Mouse (Mus musculus) E14TG2a.4 (cell line): ENCODE measurements around the gene Anapc5.

Experiments used
- H3K27me3 ChIP-seq: 2 replicates; pipeline ENCODE4 v1.6.1; 2014; ENCODE audit warnings: low read length, control low read depth; ENCODE audit not compliant: insufficient read depth
- H3K36me3 ChIP-seq: 2 replicates; pipeline ENCODE4 v1.6.1; 2014; ENCODE audit warnings: low read length, control low read depth; ENCODE audit not compliant: insufficient read depth
- H3K4me1 ChIP-seq: replicated peaks from 2 replicates; pipeline ENCODE4 v1.6.1; 2014; ENCODE audit warnings: low read depth, low read length, control low read depth
- H3K4me3 ChIP-seq: replicated peaks from 2 replicates; pipeline ENCODE4 v1.5.1; 2014; ENCODE audit warnings: mild to moderate bottlenecking, low read length
- H3K9me3 ChIP-seq: 2 replicates; pipeline ENCODE4 v1.6.1; 2014; ENCODE audit warnings: low read length, control low read depth
- CTCF ChIP-seq: conservative IDR thresholded peaks from 2 replicates; pipeline ENCODE4 v1.5.1; 2014; ENCODE audit warnings: low read length
- NANOG ChIP-seq: IDR thresholded peaks from 2 replicates; pipeline ENCODE4 v1.6.1; 2014; ENCODE audit warnings: borderline replicate concordance, low read length, mixed read lengths
- POU5F1 ChIP-seq: IDR thresholded peaks from 2 replicates; pipeline ENCODE4 v1.6.1; 2014; ENCODE audit warnings: low read length, borderline replicate concordance

The Anapc5 gene

GRCm38 (mm10) chr5:122832996-122833395 lies 11.9 kb upstream of the Anapc5 start:
- Histone ChIP-seq H3K4me1 (no peaks in the 10 kb centered on the region), H3K9me3 (no peaks in the 10 kb centered on the region), H3K4me3 (no peak overlapping the region), H3K27me3 (no peaks in the 10 kb centered on the region; the same call in 1 of the 2 replicates), H3K36me3 (no peaks in the 10 kb centered on the region)
- TF ChIP-seq POU5F1, result no peak
- no peak for TF ChIP-seq CTCF
- no peak for TF ChIP-seq NANOG

- Histone ChIP-seq H3K9me3 (no peaks in the 10 kb centered on the region), H3K36me3 (no peaks in the 10 kb centered on the region), H3K27me3 (no peaks in the 10 kb centered on the region; the same call in 1 of the 2 replicates), H3K4me3 (no peak overlapping the region), H3K4me1 (no peaks in the 10 kb centered on the region)
- TF ChIP-seq POU5F1 (no peak), CTCF (no peak), NANOG (no peak)
These were observed 11.4 kb upstream of the Anapc5 start for GRCm38 (mm10) chr5:122832536-122832935.

GRCm38 (mm10) chr5:122825099-122825498 lies 4.0 kb upstream of the Anapc5 start:
- no peaks in the 10 kb centered on the region for H3K9me3 ChIP-seq
- no peak for TF ChIP-seq CTCF
- H3K27me3 ChIP-seq, result no peaks in the 10 kb centered on the region
- peaks cover 42% of the 10 kb centered on the region for H3K4me1 ChIP-seq
- peak overlapping the region; percentile 14 for H3K4me3 ChIP-seq
- H3K36me3 ChIP-seq, result peaks cover 1% of the 10 kb centered on the region; the same call in 1 of the 2 replicates

- H3K27me3 ChIP-seq, result no peaks in the 10 kb centered on the region
- peaks cover 49% of the 10 kb centered on the region for H3K4me1 ChIP-seq
- H3K4me3 ChIP-seq, result peak overlapping the region; percentile 14
- no peaks in the 10 kb centered on the region for H3K9me3 ChIP-seq
- peaks cover 8% of the 10 kb centered on the region for H3K36me3 ChIP-seq
- TF ChIP-seq NANOG (no peak), CTCF (no peak; the same call in 1 of the 2 replicates), POU5F1 (no peak)
These were observed 3.3 kb upstream of the Anapc5 start for GRCm38 (mm10) chr5:122824450-122824849.

- H3K27me3 ChIP-seq, result no peaks in the 10 kb centered on the region
- H3K4me3 ChIP-seq, result no peak overlapping the region; the same call in 1 of the 2 replicates
- H3K36me3 ChIP-seq, result peaks cover 13% of the 10 kb centered on the region
- H3K9me3 ChIP-seq, result no peaks in the 10 kb centered on the region
- no peak for TF ChIP-seq NANOG
- peak; percentile 53 for TF ChIP-seq CTCF
- TF ChIP-seq POU5F1, result no peak
- H3K4me1 ChIP-seq, result peaks cover 52% of the 10 kb centered on the region
These were observed 2.8 kb upstream of the Anapc5 start for GRCm38 (mm10) chr5:122823976-122824375.

- H3K27me3 ChIP-seq, result no peaks in the 10 kb centered on the region
- H3K4me3 ChIP-seq, result no peak overlapping the region
- peaks cover 61% of the 10 kb centered on the region for H3K4me1 ChIP-seq
- no peak for TF ChIP-seq NANOG
- TF ChIP-seq CTCF, result no peak
- TF ChIP-seq POU5F1, result no peak
- H3K36me3 ChIP-seq, result peaks cover 28% of the 10 kb centered on the region
- H3K9me3 ChIP-seq, result no peaks in the 10 kb centered on the region
These were observed 1.3 kb upstream of the Anapc5 start for GRCm38 (mm10) chr5:122822441-122822840.

GRCm38 (mm10) chr5:122821524-122821885 lies 366 bp upstream of the Anapc5 start:
- Histone ChIP-seq H3K9me3 (no peaks in the 10 kb centered on the region), H3K27me3 (no peaks in the 10 kb centered on the region), H3K4me1 (peaks cover 61% of the 10 kb centered on the region), H3K4me3 (peak overlapping the region; percentile 96), H3K36me3 (peaks cover 37% of the 10 kb centered on the region)
- no peak for TF ChIP-seq CTCF
- no peak for TF ChIP-seq NANOG
- no peak for TF ChIP-seq POU5F1

GRCm38 (mm10) chr5:122812699-122813098 lies 8.4 kb downstream of the Anapc5 start:
- Histone ChIP-seq H3K27me3 (no peaks in the 10 kb centered on the region), H3K9me3 (no peaks in the 10 kb centered on the region), H3K4me1 (peaks cover 8% of the 10 kb centered on the region; the same call in 1 of the 2 replicates), H3K4me3 (no peak overlapping the region), H3K36me3 (peaks cover 94% of the 10 kb centered on the region)
- TF ChIP-seq NANOG (no peak), POU5F1 (no peak), CTCF (no peak)

GRCm38 (mm10) chr5:122811364-122812079 lies 9.6 kb downstream of the Anapc5 start:
- Histone ChIP-seq H3K36me3 (peaks cover 94% of the 10 kb centered on the region), H3K9me3 (no peaks in the 10 kb centered on the region), H3K4me3 (no peak overlapping the region), H3K27me3 (no peaks in the 10 kb centered on the region), H3K4me1 (peaks cover 8% of the 10 kb centered on the region; the same call in 1 of the 2 replicates)
- TF ChIP-seq POU5F1 (no peak), NANOG (no peak), CTCF (peak; percentile 62)
